Mouse (Mus musculus) T-helper 1 cell (primary cell): ENCODE measurements at regions not wholly inside any gene's neighbourhood (a gene's known extent, or its start where the extent isn't known, plus 50 kb on each side); places are given as distances from the start of the nearest gene placed in this dataset.

Experiments used
- in situ Hi-C: fragments of 300-600 bp; cut with MboI, MseI; formaldehyde crosslinking; loops from one replicate; pipeline ENCODE4 v1.15.1; 2025; ENCODE audit warnings: high pct_unique_total_duplicates

- in situ Hi-C loops, result loop anchor here (25.0 kb wide), 1 partner anchor 909 kb away; no protein-coding TSS in a partner anchor
Observed at GRCm38 (mm10) chr14:75396511-75397026, 59.2 kb upstream of the Siah3 start.

GRCm38 (mm10) chr14:75399678-75400077 lies 56.1 kb upstream of the Siah3 start:
- in situ Hi-C loops, result loop anchor here (25.0 kb wide), 1 partner anchor 912 kb away; no protein-coding TSS in a partner anchor

- in situ Hi-C loops, result no loop called here
Observed at GRCm38 (mm10) chr14:75402483-75403103, 53.2 kb upstream of the Siah3 start.
